Mouse (Mus musculus) limb, embryonic 14.5 days (tissue): ENCODE data around the gene Cog1. TPM values are rescaled to one million over a fixed set of nuclear protein-coding genes. Genes with fewer than 3 reads are reported as not detected.

ENCODE experiments used
- ATAC-seq: fragments of 200-750 bp; cut with Nextera tagmentation; 2 replicates; pipeline ENCODE4 v1.8.0; 2017; ENCODE audit warnings: low read depth, moderate number of reproducible peaks, moderate TSS enrichment; ENCODE audit not compliant: low FRiP score
- DNase-seq: peaks from one replicate; pipeline ENCODE4 v3.0.0-alpha.2; 2015; ENCODE audit warnings: low spot score
- H3K27ac ChIP-seq: fragments of 300-500 bp; sonication (generic); replicated peaks from 2 replicates; pipeline ENCODE4 v1.5.1; 2014; ENCODE audit warnings: low read depth, mild to moderate bottlenecking, low read length, moderate library complexity, mixed read lengths
- H3K27me3 ChIP-seq: fragments of 300-500 bp; sonication (generic); 2 replicates; pipeline ENCODE4 v1.6.1; 2014; ENCODE audit warnings: low read length, mixed read lengths; ENCODE audit not compliant: control insufficient read depth, insufficient read depth
- H3K36me3 ChIP-seq: fragments of 300-500 bp; sonication (generic); 2 replicates; pipeline ENCODE4 v1.6.1; 2014; ENCODE audit warnings: mild to moderate bottlenecking, low read length, moderate library complexity, mixed read lengths; ENCODE audit not compliant: control insufficient read depth, insufficient read depth
- H3K4me1 ChIP-seq: fragments of 300-500 bp; sonication (generic); 2 replicates; pipeline ENCODE4 v1.6.1; 2014; ENCODE audit warnings: antibody characterized with exemption, low read length, mixed read lengths; ENCODE audit not compliant: control insufficient read depth, insufficient read depth
- H3K4me2 ChIP-seq: fragments of 300-500 bp; sonication (generic); replicated peaks from 2 replicates; pipeline ENCODE4 v1.6.1; 2014; ENCODE audit warnings: low read depth, mild to moderate bottlenecking, low read length, moderate library complexity; ENCODE audit not compliant: severe bottlenecking
- H3K4me3 ChIP-seq: fragments of 300-500 bp; sonication (generic); replicated peaks from 2 replicates; pipeline ENCODE4 v1.5.1; 2014; ENCODE audit warnings: low read length
- H3K9ac ChIP-seq: fragments of 300-500 bp; sonication (generic); 2 replicates; pipeline ENCODE4 v1.6.1; 2014; ENCODE audit warnings: mild to moderate bottlenecking, low read depth, low read length, moderate library complexity; ENCODE audit not compliant: severe bottlenecking
- H3K9me3 ChIP-seq: fragments of 300-500 bp; sonication (generic); 2 replicates; pipeline ENCODE4 v1.6.1; 2016; ENCODE audit warnings: low read length; ENCODE audit not compliant: control insufficient read depth
- POLR2A ChIP-seq: fragments of 200-500 bp; IDR thresholded peaks from 2 replicates; pipeline ENCODE4 v1.8.0; 2012; ENCODE audit warnings: inconsistent platforms, mild to moderate bottlenecking, moderate library complexity, borderline replicate concordance; ENCODE audit not compliant: insufficient read depth, insufficient read length; ENCODE audit errors: extremely low read depth
- WGBS: fragments of 180-500 bp; shearing (Covaris S2); extraction: QIAGEN DNeasy Blood & Tissue Kit; methylation state at CpG from one replicate; pipeline ENCODE4 v1.1.7; 2014; 5-methylcytosine and 5-hydroxymethylcytosine counted together
- polyA plus RNA-seq, 2 experiments: library from polyadenylated mRNA; depleted of rRNA in 1 of 2; stranded (reverse) in 1 of 2; unstranded in 1 of 2; fragments of >200 nt; fragmentation: Nextera tagmentation in 1 of 2; extraction: Ambion mirVana in 1 of 2; gene quantifications; 2 replicates each; pipeline versions ENCODE4 v1.2.1 to v1.2.3; 2012 to 2014

Cog1 gene
- polyA plus RNA-seq, 2 experiments = 26.7 to 38.8 TPM

DNA sequence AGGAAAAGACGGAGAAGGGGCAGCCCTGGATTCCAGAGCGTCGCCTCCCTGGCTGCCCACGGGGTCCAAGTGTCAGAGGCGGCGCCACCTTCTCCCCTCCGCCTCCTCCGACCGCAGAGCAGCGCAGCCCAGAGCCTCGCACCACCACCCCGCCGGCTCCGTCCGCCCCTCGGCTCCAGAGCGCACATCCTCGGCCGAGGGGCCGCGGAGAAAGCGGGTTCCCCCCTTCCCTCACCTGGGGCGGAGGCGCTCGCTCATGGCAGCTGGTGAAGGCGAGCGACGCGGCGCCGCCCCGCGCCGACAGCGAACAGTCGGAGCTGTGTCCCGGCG lies 34.6 kb downstream of the Cog1 start:
- Histone ChIP-seq H3K9me3 (no peaks in the 10 kb centered on the region), H3K9ac (peak overlapping the region; percentile 83), H3K27me3 (no peaks in the 10 kb centered on the region), H3K27ac (peak overlapping the region; percentile 91), H3K36me3 (peaks cover 11% of the 10 kb centered on the region), H3K4me1 (peaks cover 14% of the 10 kb centered on the region), H3K4me3 (peak overlapping the region; percentile 96), H3K4me2 (peak overlapping the region; percentile 78)
- ATAC-seq (peak; percentile 70; the same call in 1 of the 2 replicates), DNase-seq (no peak)
- WGBS = 0% methylated on average over 11 of the region's 38 CpGs
- TF ChIP-seq POLR2A = no peak

- H3K27me3 ChIP-seq = no peaks in the 10 kb centered on the region
- peak; percentile 93 for DNase-seq
- peak; percentile 92 for ATAC-seq
- H3K27ac ChIP-seq = peak within 1 kb of the TSS; percentile 91
- peak within 1 kb of the TSS; percentile 83 for H3K9ac ChIP-seq
- WGBS = under 1% methylated on average over 51 of the region's 73 CpGs
- peaks cover 17% of the 10 kb centered on the region for H3K36me3 ChIP-seq
- peak within 1 kb of the TSS; percentile 78 for H3K4me2 ChIP-seq
- H3K9me3 ChIP-seq = no peaks in the 10 kb centered on the region
- H3K4me1 ChIP-seq = peaks cover 14% of the 10 kb centered on the region
- peak within 1 kb of the TSS; percentile 96 for H3K4me3 ChIP-seq
- TF ChIP-seq POLR2A = 0 out of 2 replicates have a peak, but pooled peaks have one; percentile 47
These were observed 35.2 kb downstream of the Cog1 start, which contains the start of the genes Fam104a and D11Wsu47e for GRCm38 (mm10) chr11:113683957-113684706. Gene Fam104a (minus strand): TSS chr11:113684155. Gene D11Wsu47e (plus strand): TSS chr11:113684412.

DNA sequence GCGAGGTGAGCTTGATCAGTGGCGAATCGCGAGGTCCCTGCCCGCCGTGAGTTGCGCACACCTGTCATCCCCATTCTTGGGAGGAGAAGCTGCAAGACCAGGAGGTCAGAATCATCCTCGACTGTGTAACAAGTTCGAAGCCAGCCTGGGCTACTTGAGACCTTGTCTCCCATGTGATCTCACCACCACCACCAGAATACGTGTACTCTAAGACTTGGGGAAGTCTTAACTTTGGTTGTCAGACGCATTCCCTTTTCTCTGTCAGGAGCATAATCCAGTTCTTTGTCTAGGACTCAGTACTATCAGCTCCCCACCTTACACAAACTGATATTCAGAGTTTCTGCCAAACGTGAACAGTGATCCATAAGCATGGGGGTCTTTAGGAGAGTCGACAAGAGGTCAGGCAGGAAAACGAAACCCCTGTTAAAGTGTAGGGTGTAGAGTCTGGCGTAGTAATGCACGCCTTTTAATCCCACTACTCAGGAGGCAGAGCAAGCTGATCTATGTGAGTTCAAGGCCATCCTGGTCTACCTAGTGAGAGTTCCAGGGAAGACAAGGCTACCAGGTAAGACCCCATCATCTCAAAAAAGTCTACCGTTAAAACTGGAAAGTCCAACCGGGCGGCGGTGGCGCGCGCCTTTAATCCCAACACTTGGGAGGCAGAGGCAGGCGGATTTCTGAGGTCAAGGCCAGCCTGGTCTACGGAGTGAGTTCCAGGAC lies 35.9 kb downstream of the Cog1 start:
- H3K4me1 ChIP-seq = peaks cover 14% of the 10 kb centered on the region
- WGBS = 42% methylated on average over 25 of the region's 25 CpGs
- no peak for ATAC-seq

DNA sequence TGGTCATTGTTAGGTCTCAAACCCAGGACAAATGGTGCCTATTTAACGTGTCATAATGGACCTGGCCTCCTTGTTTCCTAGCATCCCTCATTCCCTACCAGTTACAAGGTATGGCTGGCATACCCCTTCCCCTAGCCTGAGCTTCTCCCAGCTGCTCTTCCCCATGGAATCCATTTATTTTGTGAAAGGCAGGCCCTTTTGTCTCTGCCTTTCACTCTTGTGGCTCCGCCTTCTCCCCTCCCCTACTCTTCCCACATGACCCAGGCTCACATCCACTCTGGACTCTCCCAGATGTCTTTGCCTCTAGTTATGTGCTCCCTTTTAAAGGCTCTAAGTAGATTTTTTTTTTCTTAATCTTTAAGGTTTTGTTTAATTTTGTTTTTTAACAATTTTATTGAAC lies 38.1 kb downstream of the Cog1 start:
- ATAC-seq (no peak), DNase-seq (no peak)
- no peaks in the 10 kb centered on the region for H3K9me3 ChIP-seq
- no peak overlapping the region for H3K4me3 ChIP-seq
- H3K4me2 ChIP-seq = no peak overlapping the region
- H3K36me3 ChIP-seq = peaks cover 42% of the 10 kb centered on the region
- H3K27ac ChIP-seq = no peak overlapping the region
- WGBS = 74% methylated on average over 2 of the region's 2 CpGs
- no peak overlapping the region for H3K9ac ChIP-seq
- H3K4me1 ChIP-seq = peaks cover 13% of the 10 kb centered on the region
- no peaks in the 10 kb centered on the region for H3K27me3 ChIP-seq
- no peak for TF ChIP-seq POLR2A

More for the DNA sequence above, 35.9 kb downstream of the Cog1 start:
- H3K27me3 ChIP-seq = no peaks in the 10 kb centered on the region
- H3K27ac ChIP-seq = peak overlapping the region; percentile 91
- H3K4me3 ChIP-seq = peak overlapping the region; percentile 96
- H3K4me2 ChIP-seq = peak overlapping the region; percentile 78
- peaks cover 24% of the 10 kb centered on the region for H3K36me3 ChIP-seq
- no peaks in the 10 kb centered on the region for H3K9me3 ChIP-seq
- DNase-seq = no peak
- peak overlapping the region; percentile 83 for H3K9ac ChIP-seq
- TF ChIP-seq POLR2A = no peak

DNA sequence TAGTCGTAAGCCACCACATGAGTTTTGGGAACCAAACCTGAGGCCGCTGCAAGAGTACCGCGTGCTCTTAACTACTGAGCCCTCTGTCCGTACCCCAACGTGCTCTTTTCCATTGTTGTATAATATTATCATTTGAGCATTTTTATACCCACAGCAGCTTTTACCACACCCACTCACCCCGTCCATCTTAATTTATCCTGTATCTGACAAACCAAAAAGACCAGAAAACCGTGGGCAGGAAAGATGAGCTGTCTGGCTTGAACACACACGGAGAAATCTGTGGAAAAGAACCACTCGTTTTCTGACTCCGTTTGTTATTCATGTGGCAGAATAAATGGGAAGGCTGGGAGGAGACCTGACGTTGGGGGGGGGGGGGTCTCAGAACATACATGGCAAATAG lies 41.5 kb downstream of the Cog1 start:
- Histone ChIP-seq H3K36me3 (peaks cover 75% of the 10 kb centered on the region), H3K9ac (no peak overlapping the region), H3K4me2 (no peak overlapping the region), H3K4me1 (no peaks in the 10 kb centered on the region), H3K27me3 (no peaks in the 10 kb centered on the region), H3K4me3 (no peak overlapping the region), H3K27ac (no peak overlapping the region), H3K9me3 (no peaks in the 10 kb centered on the region)
- WGBS = 89% methylated on average over 12 of the region's 12 CpGs
- no peak for ATAC-seq
- no peak for TF ChIP-seq POLR2A
- no peak for DNase-seq
